Mouse (Mus musculus) myocyte (in vitro differentiated cells): ENCODE measurements around the gene Naaa. TPM values are rescaled to one million over a fixed set of nuclear protein-coding genes. Genes with fewer than 3 reads are reported as not detected.
A peak's percentile ranks its signal among the peaks of the same experiment; 100 is the strongest.

Experiments used
- H3K27me3 ChIP-seq: one replicate; pipeline ENCODE4 v1.6.1; 2011; ENCODE audit not compliant: control insufficient read depth, insufficient read depth, insufficient read length
- H3K36me3 ChIP-seq: one replicate; pipeline ENCODE4 v1.6.1; 2011; ENCODE audit not compliant: control insufficient read depth, insufficient read depth
- H3K4me2 ChIP-seq: one replicate; pipeline ENCODE4 v1.6.1; 2011; ENCODE audit warnings: low read depth, control low read depth
- H3K4me3 ChIP-seq: one replicate; pipeline ENCODE4 v1.5.1; 2011; ENCODE audit warnings: mild to moderate bottlenecking, control low read depth, moderate library complexity
- H3K79me2 ChIP-seq: one replicate; pipeline ENCODE4 v1.6.1; 2011; ENCODE audit not compliant: control insufficient read depth, insufficient read depth
- H3ac ChIP-seq: one replicate; pipeline ENCODE4 v1.6.1; 2011; ENCODE audit not compliant: control insufficient read depth, insufficient read length
- CEBPB ChIP-seq: IDR thresholded peaks from 2 replicates; pipeline ENCODE4 v1.6.1; 2011; ENCODE audit warnings: mild to moderate bottlenecking, moderate library complexity; ENCODE audit not compliant: poor library complexity, insufficient read depth, severe bottlenecking
- E2F4 ChIP-seq: IDR thresholded peaks from one replicate; pipeline ENCODE4 v1.6.1; 2011; ENCODE audit warnings: mild to moderate bottlenecking, control low read depth, moderate library complexity; ENCODE audit not compliant: insufficient read depth
- MAX ChIP-seq: IDR thresholded peaks from one replicate; pipeline ENCODE4 v1.6.1; 2011; ENCODE audit warnings: low read depth, mild to moderate bottlenecking, control low read depth
- MYOD1 ChIP-seq, 3 experiments: IDR thresholded peaks; one replicate each; pipeline ENCODE4 v1.6.1; 2011; ENCODE audit warnings: control low read depth in 2 of 3, low read depth in 2 of 3, mild to moderate bottlenecking in 2 of 3, moderate library complexity in 1 of 3; ENCODE audit not compliant: insufficient read length in 2 of 3, control insufficient read depth in 1 of 3
- MYOG ChIP-seq, 3 experiments: IDR thresholded peaks; one replicate each; pipeline ENCODE4 v1.6.1; 2011; ENCODE audit warnings: control low read depth in 2 of 3, low read depth in 2 of 3, mild to moderate bottlenecking in 2 of 3; ENCODE audit not compliant: insufficient read length in 2 of 3, control insufficient read depth in 1 of 3, insufficient read depth in 1 of 3
- POLR2A ChIP-seq: IDR thresholded peaks from one replicate; pipeline ENCODE4 v1.6.1; 2011; ENCODE audit warnings: low read depth, mild to moderate bottlenecking, control low read depth, moderate library complexity; ENCODE audit not compliant: insufficient read length
- POLR2AphosphoS2 ChIP-seq: IDR thresholded peaks from one replicate; pipeline ENCODE4 v1.6.1; 2011; ENCODE audit warnings: low read depth, control low read depth; ENCODE audit not compliant: insufficient read length
- REST ChIP-seq: IDR thresholded peaks from one replicate; pipeline ENCODE4 v1.6.1; 2011; ENCODE audit warnings: mild to moderate bottlenecking, control low read depth, moderate library complexity; ENCODE audit not compliant: insufficient read depth, insufficient read length
- SRF ChIP-seq: IDR thresholded peaks from one replicate; pipeline ENCODE4 v1.6.1; 2011; ENCODE audit warnings: low read depth; ENCODE audit not compliant: control insufficient read depth, insufficient read length
- TCF12 ChIP-seq: IDR thresholded peaks from one replicate; pipeline ENCODE4 v1.6.1; 2011; ENCODE audit warnings: mild to moderate bottlenecking, control low read depth; ENCODE audit not compliant: poor library complexity, insufficient read depth, severe bottlenecking
- TCF3 ChIP-seq: IDR thresholded peaks from one replicate; pipeline ENCODE4 v1.6.1; 2011; ENCODE audit warnings: low read depth, control low read depth; ENCODE audit not compliant: insufficient read length
- USF1 ChIP-seq: IDR thresholded peaks from one replicate; pipeline ENCODE4 v1.6.1; 2011; ENCODE audit warnings: low read depth, mild to moderate bottlenecking, control low read depth, moderate library complexity
- polyA plus RNA-seq: library from polyadenylated mRNA; unstranded; fragments of >200 nt; fragmentation: generic; extraction: Trizol; gene quantifications from one replicate; pipeline ENCODE4 v1.2.1, GENCODE M21; 2012; ENCODE audit warnings: missing spikeins

Naaa gene
- polyA plus RNA-seq, 1 experiment: 6.2 TPM

DNA sequence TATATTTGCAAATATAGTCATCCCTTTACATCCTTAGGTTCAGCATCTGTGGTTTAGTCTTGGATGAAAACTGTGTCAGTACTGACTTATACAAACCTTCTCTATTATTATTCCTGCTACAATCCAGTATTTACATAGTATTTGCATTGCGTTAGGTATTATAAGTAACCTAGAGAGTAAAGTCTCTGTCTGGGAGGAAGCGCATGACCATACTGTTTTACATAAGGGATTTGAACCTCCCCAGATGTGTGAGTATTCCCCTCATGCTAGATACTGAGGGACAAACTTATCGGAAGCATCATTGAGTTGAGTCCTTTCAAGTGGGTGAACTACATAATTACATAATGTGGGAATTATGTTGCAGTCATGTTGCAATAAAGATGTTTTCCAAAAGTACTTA is 48.5 kb downstream of the Naaa start:
- Histone ChIP-seq H3K4me3 (no peak overlapping the region), H3K4me2 (no peak overlapping the region), H3K79me2 (no peaks in the 10 kb centered on the region), H3ac (no peak overlapping the region), H3K36me3 (no peaks in the 10 kb centered on the region), H3K27me3 (no peaks in the 10 kb centered on the region)
- TF ChIP-seq MAX: no peak
- no peak for TF ChIP-seq REST
- TF ChIP-seq POLR2AphosphoS2: no peak
- TF ChIP-seq TCF3: no peak
- TF ChIP-seq TCF12: no peak
- TF ChIP-seq MYOD1 (IDR thresholded peaks at IDR 0.05; ENCODE audit: control insufficient read depth in 1 of 3, insufficient read length in 2 of 3, low read depth in 2 of 3): no peak
- TF ChIP-seq SRF: no peak
- TF ChIP-seq MYOG (IDR thresholded peaks at IDR 0.05; ENCODE audit: control insufficient read depth in 1 of 3, insufficient read depth in 1 of 3, insufficient read length in 2 of 3, low read depth in 2 of 3): no peak
- no peak for TF ChIP-seq E2F4
- TF ChIP-seq USF1: no peak
- TF ChIP-seq POLR2A: no peak
- no peak for TF ChIP-seq CEBPB

DNA sequence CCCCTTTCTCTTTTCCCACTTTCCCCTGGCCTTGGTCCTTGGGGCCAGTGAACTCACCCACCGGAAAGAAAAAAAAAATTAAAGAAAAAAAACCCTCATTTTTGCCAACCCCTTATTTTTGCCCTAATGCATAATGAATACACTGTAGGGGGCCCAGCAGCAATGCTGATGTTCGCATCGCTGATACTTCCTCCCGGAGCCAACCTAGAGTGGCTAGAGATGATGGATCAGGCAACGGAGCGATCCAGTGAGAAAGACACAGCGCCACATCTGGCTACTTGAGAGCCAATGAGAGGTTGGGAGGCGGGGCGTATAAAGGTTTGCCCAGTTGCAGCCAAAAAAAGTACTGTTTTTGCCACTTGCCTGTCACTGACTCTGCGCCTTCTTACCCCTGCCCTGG is 49.2 kb downstream of the Naaa start:
- H3K4me2 ChIP-seq: no peak overlapping the region
- no peak overlapping the region for H3K4me3 ChIP-seq
- no peaks in the 10 kb centered on the region for H3K79me2 ChIP-seq
- H3K36me3 ChIP-seq: no peaks in the 10 kb centered on the region
- no peak overlapping the region for H3ac ChIP-seq
- H3K27me3 ChIP-seq: no peaks in the 10 kb centered on the region
- no peak for TF ChIP-seq REST
- no peak for TF ChIP-seq CEBPB
- no peak for TF ChIP-seq POLR2A
- no peak for TF ChIP-seq USF1
- TF ChIP-seq E2F4: no peak
- TF ChIP-seq TCF3: no peak
- TF ChIP-seq TCF12: no peak
- no peak for TF ChIP-seq MYOD1 (IDR thresholded peaks at IDR 0.05; ENCODE audit: control insufficient read depth in 1 of 3, insufficient read length in 2 of 3, low read depth in 2 of 3)
- no peak for TF ChIP-seq SRF
- TF ChIP-seq MYOG (IDR thresholded peaks at IDR 0.05; ENCODE audit: control insufficient read depth in 1 of 3, insufficient read depth in 1 of 3, insufficient read length in 2 of 3, low read depth in 2 of 3): no peak
- TF ChIP-seq MAX: no peak
- no peak for TF ChIP-seq POLR2AphosphoS2

DNA sequence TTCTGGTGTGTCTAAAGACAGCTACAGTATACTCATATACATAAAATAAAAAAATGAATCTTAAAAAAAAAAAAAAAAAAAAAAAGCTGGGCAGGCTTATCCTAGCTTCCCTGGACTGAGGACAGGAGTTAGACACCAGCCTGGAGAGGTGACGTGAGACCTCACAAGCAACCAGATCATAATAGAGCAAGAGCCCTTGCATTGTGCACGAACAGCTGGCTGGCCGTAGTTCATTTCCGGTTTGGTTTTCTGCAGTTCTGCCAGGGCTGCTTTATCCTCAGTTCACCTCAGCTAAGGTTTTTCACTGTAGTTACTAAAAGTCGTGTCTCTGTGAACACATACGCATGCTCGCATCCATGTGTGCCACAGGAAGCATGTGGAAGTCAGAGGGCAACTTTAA is 50.2 kb downstream of the Naaa start:
- Histone ChIP-seq H3ac (no peak overlapping the region), H3K79me2 (no peaks in the 10 kb centered on the region), H3K36me3 (no peaks in the 10 kb centered on the region), H3K27me3 (no peaks in the 10 kb centered on the region), H3K4me2 (no peak overlapping the region), H3K4me3 (no peak overlapping the region)
- TF ChIP-seq TCF12 (no peak), SRF (no peak), REST (no peak), POLR2A (no peak), POLR2AphosphoS2 (no peak), MYOD1 (IDR thresholded peaks at IDR 0.05; ENCODE audit: control insufficient read depth in 1 of 3, insufficient read length in 2 of 3, low read depth in 2 of 3) (no peak), MAX (no peak), MYOG (IDR thresholded peaks at IDR 0.05; ENCODE audit: control insufficient read depth in 1 of 3, insufficient read depth in 1 of 3, insufficient read length in 2 of 3, low read depth in 2 of 3) (no peak), TCF3 (no peak)

DNA sequence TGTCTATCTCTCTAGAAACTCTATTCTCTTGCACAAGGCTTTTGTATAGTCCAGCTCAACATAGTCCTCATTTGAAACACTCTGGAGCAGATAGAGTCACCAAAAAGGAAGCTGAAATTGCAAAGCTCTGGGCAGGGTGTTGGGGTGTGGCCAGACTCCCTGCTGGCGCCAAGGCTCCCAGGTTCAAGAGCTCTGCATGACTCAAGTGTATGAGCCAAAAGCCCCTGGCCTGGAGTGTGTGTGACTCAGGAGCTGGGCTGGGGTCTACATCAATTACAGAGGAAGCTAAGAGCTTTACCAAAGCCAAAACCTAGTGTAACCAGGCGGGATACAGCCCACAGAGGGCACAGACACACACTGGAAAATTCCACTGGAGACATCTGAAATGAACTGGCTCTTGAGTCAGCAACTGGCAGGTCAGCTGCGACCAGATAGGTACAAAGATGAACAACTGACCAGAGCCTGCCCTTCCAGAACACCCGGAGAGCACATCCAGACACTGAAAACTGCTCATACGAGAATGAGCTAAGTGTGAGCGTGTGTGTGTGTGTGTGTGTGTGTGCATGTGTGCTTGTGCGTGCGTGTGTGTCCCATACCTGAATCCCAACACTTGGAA is 57.6 kb downstream of the Naaa start:
- TF ChIP-seq MAX (no peak), E2F4 (no peak), POLR2A (no peak), SRF (no peak), TCF3 (no peak), USF1 (no peak), POLR2AphosphoS2 (no peak), REST (no peak), CEBPB (no peak), TCF12 (no peak), MYOG (IDR thresholded peaks at IDR 0.05; ENCODE audit: control insufficient read depth in 1 of 3, insufficient read depth in 1 of 3, insufficient read length in 2 of 3, low read depth in 2 of 3) (no peak), MYOD1 (IDR thresholded peaks at IDR 0.05; ENCODE audit: control insufficient read depth in 1 of 3, insufficient read length in 2 of 3, low read depth in 2 of 3) (no peak)
- Histone ChIP-seq H3K4me3 (no peak overlapping the region), H3ac (no peak overlapping the region), H3K4me2 (peak overlapping the region; percentile 68), H3K36me3 (no peaks in the 10 kb centered on the region), H3K27me3 (no peaks in the 10 kb centered on the region), H3K79me2 (no peaks in the 10 kb centered on the region)

DNA sequence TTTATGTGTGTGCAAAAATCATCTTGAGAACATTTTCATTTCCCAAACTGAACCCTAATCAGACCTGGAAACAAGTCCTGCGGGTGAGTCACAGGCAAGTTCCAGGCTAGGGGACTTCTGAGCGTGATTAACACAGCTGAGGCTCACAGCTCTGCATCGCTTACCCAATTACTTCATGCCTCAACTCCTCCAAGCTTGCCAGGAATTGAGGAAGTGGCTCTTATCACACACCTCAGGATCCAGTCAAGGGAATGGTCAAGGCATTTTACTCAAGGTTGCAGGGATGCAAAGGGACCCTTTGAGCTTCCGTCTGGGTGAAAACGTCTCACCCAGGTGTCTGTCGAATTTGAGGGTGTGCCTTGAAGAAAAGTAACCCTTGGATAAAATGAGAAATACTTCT is 58.1 kb downstream of the Naaa start:
- Histone ChIP-seq H3K27me3 (no peaks in the 10 kb centered on the region), H3K4me2 (peak overlapping the region; percentile 68), H3K4me3 (no peak overlapping the region), H3K79me2 (no peaks in the 10 kb centered on the region), H3K36me3 (no peaks in the 10 kb centered on the region), H3ac (no peak overlapping the region)
- TF ChIP-seq REST (no peak), TCF3 (no peak), POLR2A (no peak), MYOG (IDR thresholded peaks at IDR 0.05; ENCODE audit: control insufficient read depth in 1 of 3, insufficient read depth in 1 of 3, insufficient read length in 2 of 3, low read depth in 2 of 3) (no peak), MYOD1 (IDR thresholded peaks at IDR 0.05; ENCODE audit: control insufficient read depth in 1 of 3, insufficient read length in 2 of 3, low read depth in 2 of 3) (no peak), E2F4 (no peak), SRF (no peak), POLR2AphosphoS2 (no peak), TCF12 (no peak), CEBPB (no peak), MAX (no peak)
